Mouse (Mus musculus): ENCODE data around the gene Plcg2.

DNA sequence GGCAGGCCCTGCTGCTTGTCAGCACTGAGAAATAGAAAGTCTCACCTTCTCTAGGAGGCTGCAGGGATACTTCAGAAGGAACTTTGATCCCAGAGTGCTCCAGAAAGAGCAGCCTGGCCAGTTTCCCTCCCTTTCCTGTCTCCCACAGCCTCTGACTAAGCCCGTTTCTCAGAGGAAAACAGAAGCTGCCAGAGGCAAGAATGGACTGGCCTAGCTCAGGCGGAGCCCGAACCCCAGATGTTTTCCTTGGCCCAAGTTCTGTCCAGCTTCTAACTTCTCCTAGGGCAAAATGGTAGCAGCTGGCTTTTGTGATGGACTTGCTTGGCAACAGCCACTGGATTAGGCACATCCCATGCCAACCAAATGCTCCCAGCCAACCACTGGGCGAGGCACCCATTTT is 62.9 kb downstream of the Plcg2 start:
- TF ChIP-seq CTCF (IDR thresholded peaks at IDR 0.05) (no peak), EP300 (IDR thresholded peaks at IDR 0.05) (no peak)

All from lung, postnatal 0 days (tissue).